Mouse (Mus musculus) thymus, adult 2 months (tissue): ENCODE data around the gene Bcl2l12.

Experiments used
- CTCF ChIP-seq: fragments of 200-500 bp; IDR thresholded peaks from 2 replicates; pipeline ENCODE4 v1.5.1; 2012; ENCODE audit warnings: mild to moderate bottlenecking, control low read depth, low read length, moderate library complexity, borderline replicate concordance; ENCODE audit not compliant: control insufficient read depth, poor library complexity, insufficient read depth; ENCODE audit errors: extremely low read depth
- POLR2A ChIP-seq: fragments of 200-500 bp; IDR thresholded peaks from 2 replicates; pipeline ENCODE4 v1.6.1; 2012; ENCODE audit warnings: mild to moderate bottlenecking, low read length, control low read depth, moderate library complexity; ENCODE audit not compliant: control insufficient read depth, poor library complexity, insufficient read depth; ENCODE audit errors: extremely low read depth

DNA sequence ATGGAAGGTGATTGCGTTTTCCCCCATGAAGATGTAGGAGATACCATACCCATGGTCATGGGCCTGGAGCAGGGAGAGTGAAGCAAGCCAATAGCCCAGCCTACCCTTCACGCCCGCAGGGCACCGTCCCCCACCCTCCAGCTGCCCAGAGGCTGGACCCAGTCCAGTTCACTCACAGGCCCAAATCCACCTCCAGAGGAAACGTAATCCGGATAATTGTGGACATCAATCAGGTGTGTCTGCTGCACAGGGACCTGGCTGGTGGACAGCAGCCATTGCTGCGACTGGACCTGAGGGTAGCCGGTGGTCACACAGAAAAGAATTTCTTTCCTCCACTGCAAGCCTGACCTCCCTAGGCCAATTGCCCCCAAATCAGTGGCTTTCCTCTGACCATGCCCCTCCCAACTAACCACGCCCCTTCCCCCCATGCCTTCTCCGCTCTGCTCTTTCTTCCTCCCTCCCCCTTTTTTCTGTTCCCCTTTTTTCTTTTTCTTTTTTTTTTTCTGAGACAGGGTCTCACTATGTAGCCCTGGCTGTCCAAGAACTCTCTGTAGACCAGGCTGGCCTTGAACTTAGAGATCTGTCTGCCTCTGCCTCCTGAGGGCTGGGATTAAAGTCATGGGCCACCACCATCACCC, 38.5 kb downstream of the Bcl2l12 start:
- TF ChIP-seq CTCF (no peak), POLR2A (no peak)
